Mouse (Mus musculus) megakaryocyte, adult 5-6 weeks (primary cell): ENCODE measurements around the gene 4930447F04Rik. TPM values are rescaled to one million over a fixed set of nuclear protein-coding genes. Genes with fewer than 3 reads are reported as not detected.

Experiments used
- ATAC-seq: 2 replicates; pipeline ENCODE4 v1.8.0; 2016; ENCODE audit warnings: mild to moderate bottlenecking, inconsistent platforms; ENCODE audit not compliant: poor library complexity, severe bottlenecking
- total RNA-seq, 2 experiments: library from RNA; stranded (forward) in 1 of 2; stranded (reverse) in 1 of 2; fragments of 153-499, 151-499 nt in 1 of 2; fragments of 221-1000, 200-1000 nt in 1 of 2; gene quantifications; 2 replicates each; pipeline versions ENCODE4 v1.2.3 to v1.2.4; 2015 to 2017

Gene 4930447F04Rik
- not detected in 2 replicates for total RNA-seq (2015)
- total RNA-seq (2017): not detected in 2 replicates

- no peak for ATAC-seq
Measured at GRCm38 (mm10) chrX:66304124-66304523, at the start of gene 4930447F04Rik. TSS of gene 4930447F04Rik (minus strand) at chrX:66304224.
